Mouse (Mus musculus) layer of hippocampus, postnatal 25 days (tissue): Measurements from ENCODE around the gene Polr2l. TPM values are rescaled to one million over a fixed set of nuclear protein-coding genes. Genes with fewer than 3 reads are reported as not detected.

Experiments
- DNase-seq, 2 experiments: peaks; one replicate each; pipeline ENCODE4 v3.0.0; 2022; ENCODE audit warnings: mixed read lengths in 2 of 2, low spot score in 1 of 2; ENCODE audit errors: extremely low spot score in 1 of 2
- total RNA-seq, 2 experiments: library from RNA; stranded (reverse); gene quantifications; 2 replicates each; pipeline ENCODE4 v1.2.3; 2021

Gene Polr2l
- total RNA-seq, 2 experiments from 2014 or later: 40.9 to 47.2 TPM

DNA sequence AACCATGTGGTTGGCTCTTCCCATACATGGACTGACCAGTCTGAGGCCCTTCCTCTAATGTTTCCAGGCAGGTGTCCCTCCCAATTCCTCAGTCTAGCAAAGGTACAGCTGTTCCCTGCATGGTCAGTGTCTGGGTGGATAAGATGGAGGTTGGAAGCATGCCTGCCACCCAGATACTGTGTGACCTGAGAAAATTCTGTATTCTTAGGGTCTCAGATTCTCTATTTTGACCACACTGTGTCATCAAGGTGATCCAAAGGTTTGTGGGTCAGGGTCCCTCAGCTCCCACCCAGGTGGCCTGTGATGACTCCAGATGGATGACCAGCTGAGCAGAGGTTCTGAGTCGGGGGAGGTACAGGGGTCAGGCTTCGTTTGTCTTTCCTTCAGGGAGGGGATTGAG is 10.3 kb upstream of the Polr2l start:
- DNase-seq: no peak

DNA sequence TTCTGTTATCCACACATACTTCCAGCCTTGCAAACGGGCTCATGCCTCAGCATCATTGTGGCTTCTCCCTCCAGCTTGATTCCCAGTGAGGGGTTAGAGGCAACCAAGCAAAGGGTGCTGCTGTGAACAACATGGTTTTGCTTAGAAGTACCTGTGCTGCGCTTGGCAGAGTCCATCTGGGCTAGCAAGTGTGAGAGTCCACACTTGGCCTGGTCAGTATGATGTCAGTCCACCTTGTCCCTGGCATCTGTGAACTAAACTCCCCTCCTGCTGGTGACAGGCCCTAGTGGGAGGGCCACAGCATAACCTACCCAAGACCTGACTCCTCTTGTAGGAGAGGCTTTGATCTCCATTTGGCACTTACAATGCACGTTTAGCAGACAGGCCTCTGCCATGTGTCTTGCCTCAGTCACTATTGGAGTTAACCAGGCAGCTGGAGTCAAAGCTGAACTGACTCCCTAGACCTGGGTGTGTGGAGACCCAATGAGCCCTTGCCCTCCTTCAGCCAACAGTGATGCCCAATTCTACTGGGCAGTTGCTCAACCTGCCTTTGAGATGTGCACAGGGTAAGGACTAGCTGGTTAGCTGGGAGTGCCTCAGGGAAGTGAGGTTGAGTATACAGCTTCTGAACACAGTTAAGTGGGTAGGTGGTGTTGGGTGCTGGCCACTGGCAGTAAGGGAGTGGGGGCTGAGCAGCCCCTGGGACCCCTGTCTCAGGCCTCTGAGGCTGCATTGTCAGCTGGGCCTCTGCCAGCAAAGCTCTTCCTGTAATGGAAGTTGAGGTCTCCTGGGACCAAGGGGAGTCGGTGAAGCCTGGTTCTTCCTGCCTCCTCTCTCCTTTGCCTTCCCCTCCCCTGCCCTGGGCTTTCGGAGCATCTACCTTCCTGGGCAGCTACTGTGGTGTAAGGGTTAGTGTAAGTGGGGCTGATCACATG is 9.5 kb upstream of the Polr2l start:
- no peak for DNase-seq

DNA sequence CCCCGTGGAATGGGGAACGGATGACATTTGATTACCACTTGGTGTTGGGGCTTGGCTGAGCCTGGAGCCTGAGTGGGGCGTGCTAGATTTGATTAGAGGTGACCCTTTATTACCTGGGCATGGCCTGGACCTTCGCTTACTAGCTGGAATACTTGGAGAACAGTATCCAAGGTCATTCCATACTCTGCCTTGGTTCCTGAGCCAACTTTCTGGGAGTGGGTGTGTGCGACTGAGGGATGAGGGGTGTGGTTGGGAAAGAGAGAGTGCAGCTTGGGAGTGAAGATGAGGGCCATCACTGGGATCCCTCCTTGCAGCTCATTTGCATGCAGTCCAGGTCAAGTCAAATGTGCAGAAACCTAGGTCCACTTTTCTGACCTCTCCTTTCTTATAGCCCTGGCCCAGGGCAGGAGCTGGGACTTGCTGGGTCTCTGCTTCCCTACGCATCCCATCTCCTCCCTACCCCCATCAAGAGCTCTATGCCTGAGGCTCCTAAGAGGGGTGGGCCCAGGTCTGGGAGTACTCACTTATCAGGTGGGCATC is 8.3 kb upstream of the Polr2l start:
- no peak for DNase-seq

DNA sequence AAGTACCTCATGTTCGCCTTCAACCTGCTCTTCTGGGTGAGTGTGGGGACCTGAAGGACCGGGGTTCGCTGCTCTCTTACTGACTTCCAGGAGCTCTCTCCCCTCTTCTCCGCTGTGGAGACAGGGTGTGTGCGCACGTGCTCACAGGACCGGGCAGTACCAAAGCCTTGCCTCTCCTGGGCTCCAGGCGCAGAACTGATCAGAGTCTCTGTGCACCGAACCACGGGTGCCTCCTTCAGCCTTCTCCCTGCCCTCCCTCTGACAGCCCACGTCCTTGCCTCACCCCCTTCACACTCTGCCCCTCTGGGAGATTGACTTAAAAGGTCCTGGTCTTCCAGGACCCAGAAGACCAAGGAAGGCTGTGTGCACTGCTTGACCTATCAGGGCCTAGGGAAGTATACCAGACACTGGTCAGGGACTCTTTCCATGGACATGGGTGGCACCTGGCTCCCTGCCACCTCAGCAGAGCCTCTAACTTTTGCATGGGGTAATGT is 7.6 kb upstream of the Polr2l start:
- DNase-seq: no peak

DNA sequence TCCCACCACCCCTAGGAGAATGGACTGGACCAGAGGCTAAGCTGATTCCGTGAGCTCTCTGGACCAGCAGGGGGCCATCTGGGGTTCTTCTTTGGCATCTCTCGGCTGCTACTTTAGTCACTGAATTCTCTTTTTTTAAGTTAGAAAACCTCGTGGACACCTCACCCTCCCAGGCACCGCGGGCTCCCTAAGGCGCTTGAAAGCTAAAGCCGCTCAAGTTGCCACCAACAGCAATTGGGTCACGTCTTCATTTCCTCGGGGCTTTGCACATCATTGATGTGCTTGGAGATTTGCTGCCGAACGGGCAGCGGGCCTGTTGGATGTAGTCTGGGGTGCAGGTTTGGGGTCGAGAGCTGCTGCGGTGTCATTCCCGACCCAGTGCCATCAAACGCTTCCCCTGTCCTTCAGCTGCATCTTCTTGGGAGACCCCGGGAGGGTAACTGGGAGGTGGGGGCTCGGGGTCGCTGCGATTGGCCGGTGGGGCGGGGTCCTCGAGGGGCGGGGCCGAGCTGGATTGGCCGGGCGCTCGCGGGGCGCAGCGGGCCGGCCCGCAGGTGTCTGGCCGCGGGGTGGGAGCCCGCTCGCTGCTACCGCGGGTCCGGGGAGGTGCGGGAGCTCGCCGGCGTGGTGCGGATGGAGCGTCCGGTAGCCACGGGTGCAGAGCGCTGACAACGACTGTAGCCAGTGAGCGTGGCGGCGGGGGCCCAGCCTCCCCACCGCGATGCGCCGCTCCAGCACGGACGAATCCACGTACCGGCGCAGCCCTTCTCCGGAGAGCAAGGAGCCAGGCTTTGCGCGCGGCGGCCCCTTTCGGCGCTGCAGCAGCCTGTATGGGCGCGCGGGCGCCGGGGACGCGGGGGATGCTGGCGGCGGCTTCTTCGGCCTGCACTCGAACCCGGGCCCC is 6.8 kb upstream of the Polr2l start:
- no peak for DNase-seq

DNA sequence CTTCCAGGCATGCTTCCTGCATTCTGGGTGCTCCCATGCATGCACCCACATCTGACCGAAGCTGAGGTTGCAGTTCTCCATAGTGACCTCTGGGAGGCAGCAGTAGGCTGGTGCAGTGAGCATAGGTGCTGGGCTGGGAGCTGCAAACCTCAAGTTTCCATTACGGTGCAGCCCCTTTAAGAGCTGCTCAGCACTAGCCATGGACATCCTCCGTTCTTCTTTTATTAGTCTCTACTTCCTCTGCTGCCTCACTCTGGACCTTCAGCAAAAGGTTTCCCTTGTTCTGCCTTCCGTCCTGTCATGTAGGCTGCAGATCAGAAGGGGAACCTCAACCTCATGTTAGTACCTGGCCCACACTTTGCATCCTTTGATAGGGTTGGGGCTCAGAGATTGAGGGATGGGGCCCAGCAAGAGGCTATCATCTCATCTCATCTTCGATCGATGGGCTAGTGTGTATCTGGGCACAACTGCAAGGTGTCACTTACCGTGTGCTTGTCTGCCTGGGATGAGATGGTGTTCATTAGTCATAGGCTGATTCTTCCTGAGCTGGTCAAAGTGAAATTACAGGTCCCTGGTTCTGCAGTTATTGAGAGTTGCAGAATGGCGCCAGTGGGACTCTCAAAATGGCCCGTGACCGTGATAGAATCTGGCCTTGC is 6.0 kb upstream of the Polr2l start:
- peak in 1 of 2 experiments; percentile 56 for DNase-seq

DNA sequence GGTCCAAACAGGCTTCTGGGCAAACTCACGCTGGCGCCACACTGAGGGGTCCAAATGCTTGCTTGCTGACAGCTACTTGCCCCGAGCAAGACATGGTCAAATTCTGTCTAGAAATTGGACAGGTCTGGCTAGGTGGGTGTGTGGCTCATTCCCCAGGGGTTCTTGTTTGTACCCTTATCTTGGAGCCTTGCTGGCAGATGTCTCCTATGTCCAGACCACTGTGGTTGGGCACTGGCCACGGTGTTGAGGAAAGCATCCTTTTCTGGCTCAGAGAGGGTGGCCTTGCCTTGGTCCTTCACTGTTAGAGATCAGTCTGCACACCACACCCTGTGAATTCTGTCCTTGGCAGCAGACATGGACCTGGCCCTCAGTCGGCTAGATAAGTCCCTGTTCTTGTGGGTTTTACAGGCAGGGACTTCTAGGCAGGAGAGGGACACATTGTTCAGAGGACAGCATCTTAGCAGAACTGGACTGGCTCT is 3.4 kb upstream of the Polr2l start:
- DNase-seq: no peak

DNA sequence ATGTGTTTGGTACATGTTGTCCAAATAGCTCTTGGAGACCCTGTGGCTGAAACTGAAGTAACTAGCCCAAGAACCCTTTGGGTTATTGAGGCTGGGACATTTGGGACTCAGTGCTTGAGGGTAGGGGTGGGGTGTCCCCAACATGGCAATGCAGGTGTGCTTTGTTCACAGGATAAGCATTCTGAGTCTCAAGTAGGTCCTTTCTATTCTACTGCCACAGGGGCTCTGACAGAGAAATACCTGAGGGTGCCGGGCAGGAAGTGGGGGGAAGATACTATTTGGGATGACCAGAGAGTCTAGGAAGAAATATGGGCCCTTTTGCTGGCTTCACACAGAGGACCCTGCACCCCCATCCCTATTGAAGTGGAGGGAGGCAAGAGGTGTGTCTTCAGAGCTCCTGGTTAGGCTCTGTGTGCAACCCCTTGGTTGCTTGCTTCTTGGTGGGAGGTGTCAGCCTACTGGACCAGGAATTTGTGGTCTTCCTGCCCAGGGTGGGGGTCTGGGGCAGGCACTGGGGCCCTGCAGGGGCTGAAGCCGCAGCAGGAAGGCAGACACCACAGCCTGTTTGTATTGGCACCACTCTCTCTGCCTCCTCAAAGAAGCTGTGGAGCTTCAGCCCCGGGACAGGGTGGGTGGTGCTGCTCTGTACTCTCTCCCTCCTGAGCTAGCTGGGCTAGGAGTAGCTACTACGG is 2.8 kb upstream of the Polr2l start:
- DNase-seq: no peak

DNA sequence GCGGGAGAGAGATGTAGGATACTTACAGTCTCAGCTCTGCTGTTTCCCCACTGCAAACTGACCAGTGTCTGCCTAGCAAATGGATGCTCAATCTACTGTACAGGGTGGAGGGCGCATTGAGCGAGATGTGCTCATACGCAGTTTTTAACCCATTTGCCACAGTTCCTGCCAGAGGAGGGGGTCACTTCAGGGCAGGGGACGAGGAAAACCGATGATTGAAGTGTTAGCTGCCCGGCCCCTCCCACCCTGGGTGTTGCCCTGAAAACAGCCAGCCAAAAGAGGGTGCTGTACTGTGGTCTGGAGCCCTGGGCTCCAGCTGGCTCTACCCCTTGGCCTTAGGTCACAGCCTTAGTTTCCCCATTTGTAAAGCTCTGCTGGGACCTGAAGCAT is 2.0 kb upstream of the Polr2l start:
- DNase-seq: no peak

DNA sequence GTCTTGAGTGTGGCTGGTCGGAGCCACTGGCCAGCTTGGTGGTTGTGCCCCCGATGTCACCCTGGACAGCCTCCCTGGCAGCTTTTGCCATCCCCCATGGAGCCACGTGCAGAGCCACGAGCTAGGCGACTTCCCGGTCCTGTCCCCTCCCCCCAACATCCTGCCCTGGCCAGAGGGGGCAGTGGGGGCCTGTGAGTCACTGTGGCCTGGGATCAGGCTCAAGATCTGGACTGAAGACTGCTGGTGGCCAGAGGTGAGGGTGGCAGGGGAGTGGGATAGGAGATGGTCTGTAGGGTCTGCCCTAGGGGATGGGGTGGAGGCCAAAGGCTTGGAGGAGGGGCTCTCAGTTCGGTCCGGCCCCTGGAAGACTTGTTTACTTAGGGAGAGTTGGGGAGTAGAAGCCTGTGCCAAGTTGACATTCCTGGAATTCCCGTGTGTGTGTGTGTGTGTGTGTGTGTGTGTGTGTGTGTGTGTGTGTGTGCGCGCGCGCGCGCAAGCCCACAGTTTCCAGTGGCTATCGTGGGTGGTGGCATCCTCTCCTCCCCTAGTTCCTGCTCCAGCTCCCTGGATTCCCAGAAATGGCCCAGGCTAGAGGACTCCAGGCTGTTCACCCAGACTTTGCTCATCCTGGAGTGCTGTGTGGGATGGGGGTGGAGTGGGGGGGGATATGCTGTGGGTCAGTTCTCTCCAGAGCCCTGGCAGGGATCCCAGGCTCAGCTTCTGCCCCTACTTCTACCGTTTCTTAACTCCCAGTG is 1.5 kb upstream of the Polr2l start:
- DNase-seq: no peak

DNA sequence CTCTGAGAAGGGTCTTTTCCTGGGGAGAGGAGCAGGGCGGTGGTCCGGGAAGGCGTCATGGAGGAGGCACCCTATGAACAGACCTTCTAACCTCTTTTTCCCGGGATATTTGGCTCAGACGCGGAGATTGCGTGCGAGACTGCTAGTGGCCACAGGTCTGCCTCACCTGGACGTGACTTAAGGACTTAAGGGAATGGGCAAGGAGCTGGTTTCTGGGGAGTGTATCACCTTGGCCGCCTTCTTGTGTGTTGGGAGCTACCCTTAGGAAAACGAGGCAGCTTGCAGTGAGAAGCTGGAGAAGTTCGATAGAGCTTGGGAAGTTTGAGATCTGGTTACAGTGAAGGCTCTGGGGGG is 850 bp upstream of the Polr2l start:
- no peak for DNase-seq

DNA sequence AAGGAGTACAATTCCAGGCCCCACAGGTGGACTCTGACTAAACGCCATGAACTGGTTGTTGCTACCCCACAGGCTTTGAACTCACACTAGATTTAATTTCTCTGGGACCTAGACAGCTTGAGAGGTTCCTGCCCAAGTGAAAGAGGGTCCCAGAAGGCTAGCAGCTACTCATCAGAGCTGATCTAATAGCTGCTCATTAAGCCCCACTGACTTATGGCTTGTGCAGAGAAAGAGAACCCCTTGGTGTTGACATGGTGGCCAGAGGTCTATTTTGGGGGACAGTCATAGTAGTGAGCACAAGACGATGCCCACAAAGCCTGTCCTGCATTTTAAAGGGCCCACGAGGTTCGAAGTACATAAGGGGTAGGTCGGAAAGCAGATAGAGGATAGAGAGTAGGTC is 772 bp downstream of the Polr2l start:
- DNase-seq: no peak

DNA sequence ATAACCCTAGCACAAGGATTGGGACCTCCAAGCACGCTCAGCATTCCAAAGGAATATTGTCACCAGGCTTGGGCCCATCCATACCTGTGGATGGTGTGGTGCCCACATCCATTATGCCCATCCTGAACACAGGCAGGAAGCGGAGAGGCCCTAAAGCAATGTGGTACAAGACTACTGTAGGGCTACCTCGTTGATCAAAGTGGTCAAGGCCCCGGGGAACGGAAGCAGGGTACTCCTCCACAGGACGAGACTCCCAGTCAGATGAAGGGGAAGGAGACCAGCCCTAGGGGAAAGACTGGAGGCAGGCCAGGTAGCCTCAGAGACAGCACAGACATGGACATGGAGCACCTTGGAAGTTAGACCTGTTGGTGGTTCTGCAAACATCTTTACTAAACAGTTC is 2.2 kb downstream of the Polr2l start:
- no peak for DNase-seq

DNA sequence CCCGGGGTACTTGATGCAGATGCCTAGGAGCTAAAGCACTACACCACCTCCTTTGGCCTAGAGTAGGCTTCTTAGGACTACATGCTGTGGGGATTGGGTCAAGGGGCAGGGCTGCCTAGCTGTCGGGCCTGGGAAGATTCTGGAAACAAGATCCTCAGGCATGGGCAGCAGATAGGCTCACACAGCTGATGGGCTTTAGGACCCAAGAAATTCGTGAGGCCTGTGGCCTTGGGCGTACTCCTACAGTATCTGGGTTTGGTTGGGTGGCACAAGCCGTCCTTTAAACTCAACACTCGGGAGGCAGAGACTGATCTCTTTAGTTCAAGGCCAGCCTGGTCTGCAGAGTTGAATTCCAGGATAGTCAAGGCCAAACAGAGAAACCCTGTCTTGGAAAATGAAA is 2.7 kb downstream of the Polr2l start:
- no peak for DNase-seq

DNA sequence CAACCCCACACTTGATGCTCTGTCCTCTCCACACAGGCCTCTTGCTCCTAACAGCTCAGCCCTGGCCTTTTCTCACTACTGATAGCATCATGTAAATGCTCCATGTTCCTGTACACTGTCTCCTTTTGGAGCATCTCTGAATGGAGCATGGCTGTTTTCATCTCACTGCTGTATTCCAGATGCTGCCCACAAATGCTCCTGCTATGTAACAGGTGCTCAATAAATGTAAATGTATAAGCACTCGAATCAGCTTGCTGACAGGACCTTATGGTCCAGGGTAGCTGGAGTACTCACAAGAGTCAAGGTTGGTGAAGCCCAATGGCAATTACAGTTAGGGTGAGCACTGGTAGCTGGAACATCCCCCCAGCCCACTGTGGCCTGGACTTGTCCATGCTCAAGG is 3.7 kb downstream of the Polr2l start:
- no peak for DNase-seq

DNA sequence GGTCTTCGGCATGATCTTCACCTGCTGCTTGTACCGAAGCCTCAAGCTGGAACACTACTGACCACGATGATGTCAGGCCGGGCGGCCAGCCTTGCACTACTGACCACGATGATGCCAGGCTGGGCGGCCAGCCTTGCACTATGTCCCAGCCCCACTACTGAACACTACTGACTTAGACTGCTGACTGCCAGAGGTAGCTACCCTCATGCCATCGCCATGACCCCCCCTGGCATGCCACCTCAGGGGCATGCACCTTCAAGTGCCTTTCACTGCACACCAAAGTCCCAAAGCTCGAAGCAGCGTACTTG is 4.3 kb downstream of the Polr2l start:
- DNase-seq: no peak

DNA sequence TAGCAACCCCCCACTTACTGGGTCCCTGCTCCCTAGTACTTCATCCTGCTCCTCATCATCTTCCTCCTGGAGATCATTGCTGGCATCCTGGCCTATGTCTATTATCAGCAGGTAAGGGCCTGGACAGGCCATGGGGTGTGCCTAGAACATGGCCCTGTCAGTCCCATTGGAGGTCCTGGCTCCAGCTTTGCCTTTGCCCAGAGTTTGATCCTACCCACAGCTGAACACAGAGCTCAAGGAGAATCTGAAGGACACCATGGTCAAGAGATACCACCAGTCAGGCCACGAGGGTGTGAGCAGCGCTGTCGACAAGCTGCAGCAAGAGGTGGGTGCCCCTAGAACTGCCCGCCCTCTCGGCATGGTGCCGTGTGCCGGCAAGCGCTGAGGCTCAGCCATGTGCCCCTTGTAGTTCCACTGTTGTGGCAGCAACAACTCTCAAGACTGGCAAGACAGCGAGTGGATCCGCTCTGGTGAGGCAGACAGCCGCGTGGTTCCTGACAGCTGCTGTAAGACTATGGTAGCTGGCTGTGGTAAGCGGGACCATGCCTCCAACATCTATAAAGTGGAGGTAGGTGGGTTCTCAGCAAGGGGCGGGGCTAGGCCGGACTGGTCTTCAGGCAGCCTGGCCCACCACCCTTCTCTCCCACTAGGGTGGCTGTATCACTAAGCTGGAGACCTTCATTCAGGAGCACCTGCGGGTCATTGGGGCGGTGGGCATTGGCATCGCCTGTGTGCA is 4.9 kb downstream of the Polr2l start:
- no peak for DNase-seq

DNA sequence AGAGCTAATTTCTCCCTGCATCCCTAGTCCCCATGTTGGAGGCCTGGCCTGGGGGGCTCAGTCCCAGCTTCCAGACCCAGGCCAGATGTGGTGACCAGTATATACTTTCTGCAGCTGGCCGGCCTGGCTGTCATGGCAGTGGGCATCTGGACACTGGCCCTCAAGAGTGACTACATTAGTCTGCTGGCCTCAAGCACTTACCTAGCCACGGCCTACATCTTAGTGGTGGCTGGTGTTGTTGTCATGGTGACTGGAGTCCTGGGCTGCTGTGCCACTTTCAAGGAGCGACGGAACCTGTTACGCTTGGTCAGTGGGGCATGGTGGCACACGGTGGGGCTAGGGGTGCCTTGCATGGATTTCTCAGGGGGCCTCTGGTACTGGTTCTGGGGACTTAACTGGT is 5.6 kb downstream of the Polr2l start:
- no peak for DNase-seq
